Mouse (Mus musculus): ENCODE data around the gene Foxk2.

Foxk2 gene

DNA sequence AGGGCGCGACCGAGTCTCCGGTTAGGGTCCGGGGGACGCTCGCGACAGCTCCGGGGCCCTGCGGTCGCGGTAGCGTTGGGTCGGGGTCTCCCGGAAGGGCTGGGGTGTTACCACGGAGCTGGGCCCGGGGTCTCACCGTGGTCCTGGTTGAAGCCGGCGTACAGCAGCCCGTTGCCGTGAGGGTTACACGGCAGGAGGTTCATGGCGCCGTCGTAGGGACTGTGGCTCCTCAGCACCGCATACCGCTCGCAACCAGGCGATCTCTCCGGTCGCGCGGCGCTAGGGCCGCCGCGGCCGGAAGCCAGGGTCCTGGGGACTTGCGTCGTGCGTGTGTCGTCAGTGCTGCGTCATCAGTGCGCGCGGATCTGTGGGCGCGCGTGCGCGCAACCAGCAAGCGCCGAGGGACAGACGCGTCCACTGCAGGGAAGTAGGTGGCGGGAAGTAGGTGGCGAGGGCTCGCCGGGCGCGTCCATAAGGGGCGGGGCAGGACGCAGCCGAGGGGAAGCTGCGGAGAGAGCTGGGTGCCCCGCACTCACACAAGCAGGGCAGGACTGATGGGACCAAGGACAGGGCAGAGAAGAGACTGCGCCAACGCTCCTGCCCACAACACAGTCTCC lies 94.4 kb downstream of the Foxk2 start, which contains the start of gene Wdr45b:
Gene Wdr45b, minus strand, starts transcription at position 355 of the 617 bp plus-strand sequence.
- in situ Hi-C loops (cut with MboI; ENCODE audit: unreplicated experiment in 2 of 2): loop anchor here (10.0 kb wide), 2 partner anchors 119 to 529 kb away; partner anchors contain the start of genes Narf (in 2 of the 2) and Fasn (in 1 of the 2)
